Mouse (Mus musculus) adrenal gland, adult 2 months (tissue): ENCODE data around the gene Efcab2. TPM values are rescaled to one million over a fixed set of nuclear protein-coding genes. Genes with fewer than 3 reads are reported as not detected.
A peak's percentile ranks its signal among the peaks of the same experiment; 100 is the strongest.

Experiments
- DNase-seq: peaks from one replicate; pipeline ENCODE4 v3.0.0; 2021
- polyA plus RNA-seq: library from polyadenylated mRNA; depleted of rRNA; stranded (reverse); fragments of >200 nt; gene quantifications from 2 replicates; pipeline ENCODE4 v1.2.3, GENCODE M21; 2012
- total RNA-seq, 2 experiments: library from RNA; stranded (reverse); gene quantifications; 2 replicates each; pipeline ENCODE4 v1.2.3; 2021

Efcab2 gene
- total and polyA plus RNA-seq, 3 experiments: 0.07 to 2.9 (median 2.6) TPM

DNA sequence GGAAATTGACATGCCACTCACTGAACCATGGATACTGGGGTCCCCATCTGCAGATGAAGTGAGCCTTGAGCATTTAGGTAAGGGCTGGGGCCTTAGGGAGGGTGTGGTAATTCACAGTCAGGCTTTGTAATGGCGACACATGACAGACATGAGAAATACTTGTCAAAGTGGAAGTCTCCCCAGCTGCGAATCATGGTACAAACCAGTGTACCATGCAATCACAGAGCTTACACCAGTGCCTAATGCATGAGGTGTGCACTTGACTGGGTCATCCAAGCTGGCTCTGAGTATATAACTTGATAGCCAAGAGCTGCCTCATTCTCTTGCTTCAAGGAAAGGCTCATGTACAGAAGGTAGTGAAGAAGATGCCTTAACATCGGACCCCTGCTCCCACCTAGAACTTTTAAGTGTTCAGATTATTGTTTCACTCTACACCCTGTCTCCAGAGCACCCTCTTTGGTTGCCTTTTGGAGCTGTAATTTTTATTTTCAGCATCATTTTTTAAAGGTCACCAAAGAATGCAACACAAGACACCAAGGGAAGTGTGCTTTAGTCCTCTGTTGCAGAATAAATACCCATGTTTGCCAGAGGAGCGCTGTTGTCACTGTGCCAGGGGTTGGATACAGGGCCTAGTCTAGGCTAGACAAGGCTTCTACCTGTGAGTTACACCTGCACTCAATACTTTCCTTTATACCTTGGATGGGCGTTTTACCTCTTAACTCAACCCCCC is 79.4 kb downstream of the Efcab2 start:
- DNase-seq: no peak

DNA sequence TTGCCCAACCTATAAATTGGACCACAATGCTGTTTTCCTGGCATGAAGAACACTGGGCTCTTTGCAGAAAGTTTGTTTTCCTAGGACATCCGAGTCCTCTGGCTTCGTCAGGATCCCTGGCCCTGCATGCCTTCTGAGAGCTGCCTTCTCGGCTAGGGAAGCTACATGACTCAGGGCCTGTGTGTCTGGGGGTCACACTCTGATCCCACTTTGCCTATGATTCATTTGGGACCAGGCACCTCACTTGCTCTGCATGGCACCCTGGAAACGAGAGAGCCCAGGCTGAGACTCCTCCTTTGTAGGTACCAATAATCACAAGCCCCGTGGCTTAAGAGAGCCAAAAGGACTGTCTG is 80.0 kb downstream of the Efcab2 start:
- DNase-seq: no peak

DNA sequence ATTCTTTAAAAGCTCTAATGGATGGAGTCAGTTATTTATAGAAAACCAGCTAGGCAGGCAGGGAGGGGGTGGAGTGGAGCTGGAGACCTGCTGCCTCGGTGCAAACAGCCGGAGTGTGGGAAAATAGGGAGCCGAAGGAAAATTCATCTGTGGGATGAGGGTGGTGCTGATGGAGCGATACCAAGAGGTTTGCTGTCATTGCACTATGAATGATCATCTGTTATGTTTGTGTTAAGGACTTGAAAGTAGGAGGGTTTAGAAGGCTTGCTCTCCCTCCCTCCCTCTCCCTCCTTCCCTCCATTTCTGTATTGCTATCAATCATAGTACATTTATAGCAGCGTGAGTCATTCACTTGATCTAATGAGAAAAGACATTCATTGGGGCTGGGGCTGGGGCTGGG is 80.9 kb downstream of the Efcab2 start:
- no peak for DNase-seq

DNA sequence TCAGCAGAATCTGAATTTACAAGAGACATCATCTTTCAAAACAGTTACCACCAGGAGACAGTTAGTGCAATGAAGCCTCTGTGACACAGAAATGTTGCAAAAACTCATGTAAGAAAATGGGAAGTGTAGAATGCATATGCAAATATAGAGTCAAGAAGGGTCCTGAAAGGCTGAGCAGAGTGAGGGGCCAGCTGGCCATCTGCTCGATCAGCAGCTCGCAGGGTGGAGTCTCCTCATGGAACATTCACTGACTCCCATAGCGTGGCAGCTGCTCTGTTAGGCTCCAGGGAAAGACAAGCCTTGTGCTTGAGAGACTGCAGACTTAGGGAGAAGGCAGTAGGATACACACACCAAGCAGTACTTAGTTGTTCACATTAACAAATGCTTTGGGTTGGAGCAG is 83.2 kb downstream of the Efcab2 start:
- no peak for DNase-seq

DNA sequence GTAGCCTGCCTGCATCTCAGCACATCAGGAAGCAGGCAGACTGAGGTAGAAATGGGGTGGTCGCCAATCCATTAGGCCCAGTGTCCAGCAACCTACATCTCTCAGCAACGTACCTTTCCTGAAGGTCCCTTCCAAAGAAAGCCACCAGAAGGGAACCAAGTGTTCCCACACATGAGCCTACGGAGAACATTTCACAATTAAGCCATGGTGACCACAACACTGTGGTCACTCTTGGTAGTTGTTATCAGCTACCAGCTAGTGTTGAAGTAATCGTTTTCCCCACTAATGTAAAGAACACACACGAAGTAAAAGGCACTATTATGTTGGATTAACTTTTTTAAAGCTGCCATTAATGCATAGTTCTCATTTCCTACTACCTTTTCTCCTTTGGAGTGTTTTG is 85.8 kb downstream of the Efcab2 start:
- no peak for DNase-seq

DNA sequence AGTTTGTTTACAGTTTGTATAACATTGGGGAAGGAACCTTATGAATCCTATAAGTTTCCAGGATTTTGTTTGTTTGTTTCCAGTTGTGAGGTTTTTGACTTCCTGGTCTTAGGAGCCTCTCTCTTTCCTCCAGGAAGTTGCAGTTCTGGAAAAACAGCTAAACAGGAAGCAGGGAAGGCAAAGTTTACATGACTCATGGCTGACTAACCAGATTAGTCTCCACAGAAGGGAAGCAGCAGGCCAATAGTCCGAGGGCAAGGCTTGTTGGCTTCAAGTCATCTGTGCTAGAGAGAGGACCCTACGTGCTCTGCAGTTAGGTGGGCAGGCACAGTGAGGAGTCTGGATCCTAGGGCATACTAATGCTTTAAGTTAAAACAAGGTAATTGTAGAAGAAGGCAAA is 86.6 kb downstream of the Efcab2 start:
- DNase-seq: no peak

DNA sequence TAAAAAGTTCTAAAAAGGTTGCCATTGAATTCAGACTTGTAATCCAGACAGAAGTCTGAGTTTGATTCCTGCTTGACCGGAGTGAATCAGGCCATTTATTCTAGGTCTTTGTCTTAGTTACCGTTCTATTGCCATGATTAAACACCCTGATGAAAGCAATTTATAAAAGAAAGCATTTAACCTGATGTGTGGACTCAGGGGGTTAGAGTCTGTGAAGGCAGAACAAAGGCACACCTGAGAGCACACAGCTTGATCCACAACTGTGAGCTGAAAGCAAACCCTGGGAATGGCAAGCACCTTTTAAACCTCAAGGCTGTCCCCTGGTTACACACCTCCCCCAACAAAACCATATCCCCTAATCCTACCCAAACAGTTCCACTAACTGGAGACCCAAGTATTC is 90.3 kb downstream of the Efcab2 start:
- no peak for DNase-seq

DNA sequence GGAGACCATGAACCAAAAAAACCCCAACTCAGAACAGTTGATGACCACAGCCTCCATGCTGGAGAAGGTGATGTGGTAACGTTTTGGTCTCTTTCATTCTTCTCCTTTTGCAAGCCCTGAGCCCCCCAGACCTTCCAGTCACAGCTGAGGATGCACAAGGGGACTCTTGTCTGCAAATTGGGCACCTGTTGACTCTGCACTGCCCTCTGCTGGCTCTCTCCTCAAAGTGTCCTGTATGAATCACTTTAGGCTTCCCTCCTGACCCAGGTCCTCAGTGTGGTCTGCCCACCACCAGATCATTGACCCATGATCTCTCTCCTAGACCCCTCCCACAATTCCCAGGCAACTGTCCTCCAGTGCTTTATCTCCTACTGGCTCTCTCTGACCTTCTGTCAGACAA is 91.0 kb downstream of the Efcab2 start:
- peak; percentile 49 for DNase-seq

DNA sequence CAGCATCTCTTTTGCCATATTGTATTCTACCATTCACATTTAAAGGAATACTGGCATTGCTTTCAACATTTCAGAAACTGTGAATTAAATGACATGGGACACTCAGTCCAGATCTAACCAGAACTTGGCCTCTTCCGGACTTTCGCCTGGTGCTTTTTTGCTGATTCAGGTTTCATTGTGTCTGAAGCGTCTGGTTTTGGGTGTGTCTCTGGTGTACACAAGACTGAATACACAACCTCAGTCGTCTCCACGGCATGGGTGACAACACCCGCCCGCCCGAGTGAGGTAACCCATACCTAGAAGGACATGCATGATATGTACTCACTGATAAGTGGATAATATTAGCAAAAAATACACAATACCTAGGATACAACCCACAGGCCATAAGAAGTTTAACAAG is 101.1 kb downstream of the Efcab2 start:
- no peak for DNase-seq

DNA sequence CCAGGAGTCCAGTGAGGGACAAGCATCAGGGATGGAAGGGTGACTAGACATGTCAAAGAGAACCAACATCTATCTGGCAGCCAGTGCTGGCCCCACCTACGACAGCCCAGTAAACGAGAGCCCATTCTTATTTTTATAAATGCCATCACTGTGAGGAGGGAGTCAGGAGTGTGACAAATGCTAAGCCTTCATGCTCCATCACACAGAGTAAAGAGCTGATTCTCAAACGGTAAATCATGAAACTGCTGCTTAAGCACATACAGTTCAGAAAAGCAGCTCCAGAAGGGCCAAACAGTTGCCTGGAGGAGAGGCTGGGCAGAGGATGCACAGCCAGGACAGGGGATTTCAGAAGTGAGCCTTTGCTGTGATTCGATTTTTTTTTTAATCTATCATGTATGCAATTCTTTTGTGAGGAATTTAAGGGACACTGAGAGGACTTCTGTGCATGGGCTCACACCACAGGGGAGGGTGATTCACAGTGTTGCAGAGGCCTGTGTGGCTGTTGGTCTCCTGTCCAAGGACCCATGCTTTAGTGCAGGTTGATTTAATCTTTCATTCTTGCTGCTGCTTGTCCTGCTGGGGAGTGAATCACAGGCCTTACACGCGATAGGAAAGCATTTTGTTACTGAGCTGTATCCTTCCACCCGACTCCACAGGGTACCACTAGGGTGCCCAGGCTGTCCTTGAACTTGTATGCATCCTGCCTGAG is 106.6 kb downstream of the Efcab2 start:
- no peak for DNase-seq

DNA sequence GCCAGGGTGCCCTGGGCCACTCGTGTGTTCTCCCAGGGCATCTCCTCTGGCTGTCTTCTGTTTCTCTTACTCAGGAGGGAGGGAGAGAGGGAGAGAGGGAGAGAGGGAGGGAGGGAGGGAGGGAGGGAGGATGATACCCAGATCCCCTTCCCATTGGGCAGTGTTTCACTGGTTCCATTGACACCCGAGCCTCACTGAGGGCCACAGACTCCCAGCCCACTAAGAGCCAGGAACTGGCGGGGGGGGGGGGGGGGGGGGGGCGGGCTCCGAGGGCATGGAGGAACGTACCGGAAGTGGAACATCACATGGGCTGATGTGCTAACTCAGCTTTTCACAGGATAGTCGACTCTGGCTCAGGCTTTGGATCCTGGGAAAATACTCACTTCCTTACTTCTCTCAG is 108.1 kb downstream of the Efcab2 start:
- DNase-seq: no peak

DNA sequence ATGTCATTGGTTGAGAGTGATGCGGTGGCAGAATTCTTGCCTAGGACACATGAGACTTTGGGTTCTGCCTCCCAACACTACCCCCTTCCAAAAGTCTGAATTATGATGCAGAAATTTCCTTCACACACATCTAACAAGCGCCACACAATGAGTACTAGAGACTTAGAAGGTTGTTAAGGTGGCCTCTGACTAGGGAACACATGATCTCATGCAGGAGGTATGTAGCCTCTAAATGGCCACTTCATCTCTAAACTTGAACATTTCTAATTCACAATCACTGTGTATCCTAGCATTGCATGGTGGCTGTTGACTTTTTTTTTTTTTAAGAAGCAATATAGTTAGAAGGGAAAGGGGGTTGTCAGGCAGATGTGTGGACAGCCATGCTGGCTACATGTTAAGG is 110.0 kb downstream of the Efcab2 start:
- DNase-seq: no peak

DNA sequence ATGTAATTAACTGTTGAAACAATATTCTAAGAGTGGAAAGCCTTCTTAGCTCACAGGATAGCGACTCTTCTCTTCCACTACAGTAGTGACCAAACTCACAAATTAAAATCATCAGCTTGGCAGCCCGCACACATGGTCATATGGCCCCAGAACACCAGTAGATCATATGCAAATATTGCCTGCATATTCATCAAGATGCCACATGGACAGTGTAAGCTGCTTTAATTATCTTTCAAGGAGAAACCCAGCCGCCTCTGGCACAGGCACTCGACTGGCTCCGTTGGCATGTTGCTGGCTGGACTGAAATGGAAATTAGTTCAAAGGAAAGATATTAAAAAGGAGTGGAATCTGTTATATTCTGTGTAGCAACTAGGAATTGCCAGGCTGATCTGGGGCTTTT is 116.5 kb downstream of the Efcab2 start:
- no peak for DNase-seq

DNA sequence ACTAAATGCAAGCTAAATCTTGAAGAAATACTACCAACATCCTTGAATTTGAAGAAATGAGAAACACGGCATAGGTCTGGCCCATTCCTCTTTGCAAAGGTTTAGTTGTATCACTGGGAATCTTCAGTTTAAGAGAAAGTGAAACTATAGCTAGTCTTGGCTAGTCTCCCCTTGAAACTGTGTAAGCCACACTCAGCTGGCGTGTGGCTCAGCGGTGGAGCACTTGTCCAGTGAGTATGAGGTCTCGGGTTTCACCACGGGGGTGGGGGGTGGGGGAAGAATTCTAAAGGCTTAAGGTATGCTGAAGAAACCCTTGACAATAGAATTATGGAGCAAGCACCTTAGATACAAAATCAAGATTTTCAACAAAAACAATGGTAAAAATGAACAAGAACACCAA is 117.3 kb downstream of the Efcab2 start:
- DNase-seq: no peak

DNA sequence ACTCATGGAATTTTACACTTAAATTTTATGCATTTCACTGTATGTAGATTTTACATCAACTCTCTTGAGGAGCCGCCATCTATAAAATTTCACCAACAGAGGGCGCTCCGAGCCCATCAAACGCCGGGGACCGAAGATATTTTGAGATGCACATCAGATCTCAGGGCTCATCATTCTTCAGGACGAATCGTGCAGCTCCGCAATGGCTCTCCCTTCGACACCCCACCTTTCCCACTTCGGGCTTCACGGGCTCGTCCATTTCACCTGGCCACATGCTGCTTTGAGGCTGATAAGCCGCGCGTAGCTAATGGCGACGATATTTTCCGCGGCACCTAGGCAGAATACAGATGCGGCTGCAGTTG is 121.3 kb downstream of the Efcab2 start:
- peak; percentile 78 for DNase-seq

DNA sequence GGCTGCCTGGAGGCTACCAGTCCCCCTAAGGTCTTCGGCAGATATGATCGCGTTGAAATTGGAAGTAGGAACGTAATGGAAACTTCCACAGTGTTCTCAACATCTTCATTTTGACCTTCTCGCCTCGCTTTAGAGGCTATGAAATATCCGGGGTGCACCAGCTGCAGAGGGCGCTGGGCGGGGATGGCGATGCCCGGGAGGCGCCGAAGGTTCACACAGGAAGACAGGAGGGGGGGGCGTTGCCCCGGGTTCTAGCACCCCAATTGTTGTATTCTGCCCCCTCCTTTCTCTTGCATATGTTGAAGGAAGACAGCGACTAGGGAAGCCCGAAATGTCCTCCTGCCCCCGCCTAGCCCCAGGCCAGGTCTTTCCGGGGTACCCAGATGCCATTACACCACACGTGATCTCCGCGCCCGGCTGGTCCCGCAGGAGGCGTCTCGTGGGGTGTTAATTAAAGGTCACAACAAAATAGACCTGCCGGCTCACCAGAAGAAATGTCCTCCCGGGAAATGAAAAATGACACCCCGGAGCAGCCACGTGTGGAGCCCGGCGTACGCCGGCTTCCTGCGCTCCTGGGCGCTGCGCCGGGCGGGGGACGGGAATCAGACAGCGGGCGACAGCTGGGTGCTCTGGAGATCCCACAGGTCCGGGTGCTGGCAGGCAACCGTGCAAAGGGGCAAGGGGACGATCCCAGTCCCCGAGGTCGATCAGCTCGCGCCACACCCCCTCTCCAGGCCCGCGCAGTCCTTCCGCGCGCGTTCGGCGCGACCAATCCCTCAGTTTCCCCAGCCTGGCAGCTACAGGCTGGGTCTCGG is 121.9 kb downstream of the Efcab2 start:
- DNase-seq: no peak

DNA sequence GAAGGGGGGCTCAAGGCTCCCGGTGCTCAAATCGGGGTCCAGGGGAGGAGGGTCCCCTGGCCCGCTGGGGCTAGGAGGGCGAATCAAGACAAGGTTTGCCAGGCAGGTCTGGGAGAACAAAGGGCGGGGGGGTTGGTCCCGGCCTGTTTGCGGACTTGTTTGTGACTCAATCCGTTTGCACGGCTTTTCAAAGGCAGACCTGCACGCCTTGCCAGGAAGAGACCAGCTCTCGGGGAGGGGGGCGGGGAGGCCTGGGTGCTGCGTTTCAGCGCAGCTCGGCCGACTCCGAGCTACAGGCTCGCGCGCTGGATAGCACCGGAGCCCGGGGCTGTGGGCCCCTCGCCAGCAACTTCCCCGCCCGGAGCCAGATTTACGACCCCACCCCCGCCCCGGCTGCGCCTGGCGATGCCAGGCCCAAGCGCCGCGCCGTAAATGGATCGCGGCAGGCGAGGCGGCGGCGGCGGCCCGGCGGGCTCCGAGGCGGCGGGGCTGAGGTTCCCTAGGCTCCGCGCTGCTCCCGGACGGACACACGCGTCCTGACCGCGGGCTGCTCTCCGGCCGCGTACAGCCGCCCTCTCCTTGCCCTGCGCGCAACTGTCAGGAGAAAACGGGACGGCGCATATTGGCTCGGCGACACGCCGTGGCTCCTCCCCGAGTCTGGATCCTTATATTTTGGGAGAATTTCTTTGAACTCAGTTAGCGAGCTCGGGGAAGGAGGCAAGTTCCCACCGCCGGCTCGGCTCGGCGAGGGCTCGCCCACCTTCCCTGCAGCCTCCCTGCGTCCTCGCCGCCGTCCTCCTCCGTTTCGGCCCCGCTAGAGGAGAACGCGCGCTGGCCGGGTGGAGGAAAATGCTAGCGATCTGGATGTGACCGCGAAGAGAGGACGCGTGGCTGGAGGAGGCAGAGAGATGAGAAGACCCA is 122.8 kb downstream of the Efcab2 start, which contains the start of gene Kif26b:
TSS of gene Kif26b (plus strand) at position 695 of the 921 bp plus-strand sequence.
- DNase-seq: peak; percentile 73

DNA sequence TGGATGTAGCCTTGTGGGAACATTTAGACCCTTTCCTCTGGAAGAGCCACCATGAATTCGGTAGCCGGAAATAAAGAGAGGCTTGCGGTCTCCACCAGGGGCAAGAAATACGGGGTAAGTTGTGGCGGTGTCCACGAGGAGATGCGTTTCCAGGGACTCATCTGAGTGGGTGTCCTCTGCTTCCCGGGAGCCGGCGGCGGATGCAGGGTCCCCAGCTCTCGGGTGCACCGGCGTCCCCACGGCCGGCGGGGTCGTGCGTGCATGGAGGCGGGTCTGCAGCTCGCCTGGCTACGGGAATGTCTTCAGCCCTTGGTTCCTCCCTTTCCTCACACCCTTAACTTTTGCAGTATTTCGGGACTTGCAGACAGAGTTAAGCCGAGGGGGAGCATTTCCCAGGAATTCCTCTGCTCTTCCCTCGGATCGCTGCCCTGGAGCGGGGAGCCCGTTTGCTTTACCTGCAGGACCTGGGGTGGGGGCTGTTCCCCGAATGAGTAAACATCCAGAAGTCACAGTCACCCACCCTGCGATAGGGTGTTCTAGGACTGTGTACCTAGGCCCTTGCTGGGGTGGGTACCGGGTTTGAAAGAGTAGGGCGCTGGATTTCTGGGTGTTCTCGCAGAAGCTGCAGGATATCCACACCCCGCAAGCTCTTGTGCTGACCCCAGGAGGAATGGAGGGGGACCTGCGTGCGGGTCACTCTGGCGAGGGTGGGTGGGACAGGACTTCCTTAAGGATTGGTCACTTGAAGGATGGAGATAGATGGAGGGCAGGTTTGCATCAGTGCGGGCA is 123.8 kb downstream of the Efcab2 start:
- DNase-seq: peak; percentile 18

DNA sequence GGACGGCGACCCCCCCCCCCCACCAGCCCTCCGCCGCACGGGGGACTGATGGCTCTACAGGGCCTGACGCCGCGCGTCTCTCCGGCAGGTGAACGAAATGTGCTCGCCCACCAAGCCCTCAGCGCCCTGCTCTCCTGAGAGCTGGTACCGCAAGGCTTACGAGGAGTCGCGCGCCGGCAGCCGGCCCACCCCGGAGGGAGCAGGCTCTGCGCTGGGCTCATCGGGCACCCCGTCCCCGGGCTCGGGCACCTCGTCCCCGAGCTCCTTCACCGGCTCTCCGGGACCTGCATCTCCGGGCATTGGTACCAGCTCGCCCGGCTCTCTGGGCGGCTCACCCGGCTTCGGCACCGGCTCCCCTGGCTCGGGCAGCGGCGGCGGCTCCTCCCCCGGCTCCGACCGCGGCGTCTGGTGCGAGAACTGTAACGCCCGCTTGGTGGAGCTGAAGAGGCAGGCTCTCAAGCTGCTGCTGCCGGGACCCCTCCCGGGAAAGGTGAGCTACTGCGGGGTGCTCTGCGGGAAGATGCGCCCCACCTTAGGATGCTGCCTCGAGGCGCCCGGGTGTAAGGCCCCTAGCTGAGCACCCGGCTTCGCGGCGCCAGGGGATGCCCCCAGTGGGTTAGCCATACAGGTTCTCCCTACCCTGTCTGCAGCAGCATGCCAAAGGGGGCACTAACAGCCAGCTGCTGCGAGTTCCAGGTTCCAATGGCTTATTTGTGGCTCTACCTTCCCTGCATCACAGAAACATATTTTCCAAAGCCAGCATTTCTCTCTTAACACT is 124.6 kb downstream of the Efcab2 start:
- peak; percentile 91 for DNase-seq
